Mouse (Mus musculus): ENCODE results near the gene Slc25a53.

DNA sequence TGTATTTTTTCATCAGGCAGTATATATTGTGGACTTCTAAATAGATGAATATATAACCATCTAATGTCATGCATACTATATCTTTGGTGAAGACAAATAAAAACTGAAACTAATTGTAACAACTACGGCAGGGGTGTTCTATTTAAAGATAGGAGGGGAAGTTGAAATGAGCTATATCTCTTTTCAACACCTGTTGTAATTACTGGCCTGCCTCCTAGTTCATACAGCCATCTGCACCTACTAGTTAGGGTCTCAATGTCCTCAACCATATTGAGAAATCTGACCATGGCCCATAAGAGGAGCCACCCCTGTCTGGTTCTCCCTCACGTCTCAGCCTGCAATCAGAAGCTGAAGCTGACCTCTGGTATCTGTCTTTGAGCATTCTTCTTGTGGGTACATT is 41.8 kb downstream of the Slc25a53 start:
- TF ChIP-seq CTCF (conservative IDR thresholded peaks at IDR 0.05 in 1 of 2, IDR thresholded peaks at IDR 0.05 in 1 of 2; ENCODE audit: low read depth in 2 of 2, low read length in 2 of 2) (no peak), ZC3H11A (IDR thresholded peaks at IDR 0.05; ENCODE audit: low read depth, low read length) (no peak), TCF12 (IDR thresholded peaks at IDR 0.05; ENCODE audit: low read depth, low read length) (no peak), ZNF384 (IDR thresholded peaks at IDR 0.05; ENCODE audit: low read depth, low read length) (no peak), NRF1 (IDR thresholded peaks at IDR 0.05; ENCODE audit: low read depth, low read length) (no peak), RCOR1 (conservative IDR thresholded peaks at IDR 0.05; ENCODE audit: low read depth, low read length) (no peak)

Measured in CH12.LX (cell line).